13 mouse cellular contexts compared by ENCODE assay signal in genomic region chr10:42259602-42260001, GRCm38 (mm10).
"Had no signal": no experiment of that assay in that cellular context is flagged by ENCODE, and none has a peak within 500 bp of the region (broad histone marks: within the 10 kb centered on the region; RNA-seq: fewer than 3 reads in every experiment).

No protein-coding gene starts in this region.

- H3K4me2 ChIP-seq: midbrain, embryonic 11.5 days had no signal

- DNase-seq: kidney, adult 18-20 months; kidney, adult 9 months; kidney, postnatal 14 days; kidney, postnatal 4 days; lung, adult 2 months; lung, postnatal 14 days; lung, postnatal 4 days; midbrain, embryonic 14.5 days; thymus, adult 2 months; thymus, postnatal 14 days; thymus, postnatal 4 days had no signal

- ATAC-seq: intestine, embryonic 16.5 days had no signal
